Mouse (Mus musculus) lung, postnatal 10 days (tissue): ENCODE measurements around the gene Ptn.

ENCODE experiments used
- DNase-seq: peaks from one replicate; pipeline ENCODE4 v3.0.0; 2021

Ptn gene

DNA sequence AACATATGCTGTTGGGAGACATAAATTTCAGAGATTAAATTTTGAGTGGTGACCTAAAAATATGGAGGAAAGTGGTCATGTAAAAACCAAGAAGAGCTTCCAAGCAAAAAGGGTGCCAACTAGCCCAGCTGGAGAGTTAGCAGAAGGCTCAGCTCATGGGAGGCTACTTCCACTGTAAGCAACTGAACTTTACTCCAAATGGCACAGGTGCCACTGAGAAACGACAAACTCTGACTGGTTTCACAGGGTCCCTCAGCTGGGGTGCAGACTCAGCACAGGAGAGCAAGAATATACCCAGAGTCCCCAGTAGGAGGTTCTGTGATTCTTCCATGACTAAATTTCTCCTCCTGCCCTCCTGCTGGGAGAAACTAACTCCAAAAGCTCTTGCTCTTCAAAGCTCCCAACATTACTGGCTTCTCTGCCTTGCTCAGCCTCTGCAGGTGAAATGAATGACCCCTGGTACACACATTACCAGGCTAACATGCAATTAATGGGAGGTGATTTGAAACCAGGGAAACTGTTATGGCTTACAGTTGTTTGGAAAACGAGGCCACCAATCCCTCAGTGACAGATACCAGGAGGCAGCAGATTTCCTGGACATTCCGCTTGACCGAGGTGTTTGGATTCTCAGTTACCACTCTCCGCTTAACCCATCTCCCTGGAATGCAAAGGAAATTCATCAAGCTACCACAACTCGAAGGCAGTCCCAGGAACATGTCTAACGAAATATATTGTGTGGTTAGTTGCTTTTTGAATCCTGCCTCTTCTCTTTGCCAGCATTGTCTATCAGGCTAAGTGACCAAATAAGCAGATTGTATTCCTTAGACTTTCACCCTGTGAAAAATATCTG is 2.9 kb upstream of the Ptn start:
- DNase-seq: no peak

DNA sequence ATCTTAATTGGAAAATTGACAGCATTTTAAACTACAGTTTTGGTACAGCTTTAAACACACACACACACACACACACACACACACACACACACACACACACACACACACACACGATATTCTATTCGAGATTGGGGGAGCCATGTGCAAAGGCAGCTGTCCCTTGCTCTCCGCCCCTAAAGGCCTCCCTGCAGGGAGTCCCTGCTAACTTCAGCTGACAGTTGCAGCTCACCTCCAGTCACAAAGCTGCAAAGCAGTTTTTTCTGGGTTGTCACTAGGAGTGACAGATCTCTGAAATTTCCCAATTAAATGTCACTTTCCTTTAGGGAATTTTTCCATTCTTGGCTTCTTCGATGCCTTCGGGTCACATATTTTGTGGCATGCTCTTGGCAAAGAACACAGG is 428 bp upstream of the Ptn start:
- DNase-seq: no peak

DNA sequence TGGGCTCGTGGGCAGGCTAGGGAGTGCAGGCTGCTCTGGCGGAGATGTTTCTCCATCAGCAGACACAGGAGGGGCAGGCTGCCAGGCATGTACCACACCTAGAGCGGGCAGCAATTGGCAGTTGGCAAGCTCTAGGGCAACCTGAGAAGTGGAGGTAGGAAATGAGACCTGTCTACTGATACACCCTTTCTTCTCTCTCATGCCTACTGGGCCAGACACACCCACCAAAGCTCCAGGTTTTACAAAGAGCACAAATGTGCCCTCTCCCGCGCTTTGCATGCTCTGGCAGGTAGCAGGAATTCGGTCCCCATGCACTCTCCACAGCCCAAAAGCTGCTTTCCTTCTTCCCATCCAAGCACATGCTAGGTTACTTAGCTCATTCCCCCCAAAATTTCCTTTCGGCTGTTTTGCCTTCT is 701 bp downstream of the Ptn start:
- DNase-seq: no peak

DNA sequence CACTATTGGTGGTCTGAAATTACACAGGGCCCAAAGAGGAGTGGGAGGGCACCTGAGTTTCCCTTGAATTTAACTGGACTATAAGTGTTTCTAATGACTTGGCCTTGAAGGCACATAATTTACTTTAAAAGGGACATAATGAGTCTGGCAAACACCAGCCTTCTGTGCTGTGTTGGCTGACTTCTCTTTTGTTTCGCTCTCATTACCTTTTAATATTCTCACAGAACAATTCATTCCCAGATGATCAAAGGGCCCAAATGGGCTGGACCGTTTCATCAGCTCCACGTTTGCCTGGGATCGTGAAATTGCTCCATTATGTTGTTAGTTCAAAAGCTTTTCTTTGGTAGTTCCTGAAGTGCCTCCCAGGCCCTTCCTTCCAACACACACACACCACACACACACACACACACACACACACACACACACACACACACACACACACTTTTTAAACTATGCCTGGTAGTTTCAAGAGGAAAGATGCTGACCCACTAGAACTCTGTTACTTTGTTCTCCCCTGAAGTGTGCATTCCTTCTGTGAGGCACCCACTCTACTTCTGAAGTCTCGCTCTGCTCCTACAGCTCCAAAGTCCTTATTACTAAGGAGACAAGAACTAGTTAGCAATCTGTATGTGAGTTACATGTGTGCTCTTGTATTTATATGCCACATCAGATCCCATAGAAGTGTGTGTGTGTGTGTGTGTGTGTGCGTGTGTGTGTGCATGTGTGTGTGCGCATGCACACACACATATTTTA is 1.5 kb downstream of the Ptn start:
- DNase-seq: no peak

DNA sequence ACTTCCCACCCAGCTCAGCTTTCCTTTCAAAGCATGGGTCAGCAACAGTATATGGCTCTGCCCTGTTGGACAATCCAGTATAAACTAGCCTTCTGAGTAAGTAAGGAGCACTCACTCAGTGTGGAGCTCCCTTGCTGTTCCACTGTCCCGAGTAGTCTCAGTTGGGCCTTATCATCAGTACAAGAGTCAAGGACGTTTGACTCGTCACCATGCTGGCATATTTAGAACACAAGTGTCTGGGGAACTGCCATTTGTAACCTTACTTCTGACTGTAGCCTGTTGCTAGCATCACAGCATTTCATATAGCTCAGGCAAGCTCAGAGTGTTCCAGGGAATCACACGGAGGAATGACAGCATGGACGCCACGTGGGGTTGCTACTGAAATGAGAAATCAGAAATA is 3.1 kb downstream of the Ptn start:
- no peak for DNase-seq

DNA sequence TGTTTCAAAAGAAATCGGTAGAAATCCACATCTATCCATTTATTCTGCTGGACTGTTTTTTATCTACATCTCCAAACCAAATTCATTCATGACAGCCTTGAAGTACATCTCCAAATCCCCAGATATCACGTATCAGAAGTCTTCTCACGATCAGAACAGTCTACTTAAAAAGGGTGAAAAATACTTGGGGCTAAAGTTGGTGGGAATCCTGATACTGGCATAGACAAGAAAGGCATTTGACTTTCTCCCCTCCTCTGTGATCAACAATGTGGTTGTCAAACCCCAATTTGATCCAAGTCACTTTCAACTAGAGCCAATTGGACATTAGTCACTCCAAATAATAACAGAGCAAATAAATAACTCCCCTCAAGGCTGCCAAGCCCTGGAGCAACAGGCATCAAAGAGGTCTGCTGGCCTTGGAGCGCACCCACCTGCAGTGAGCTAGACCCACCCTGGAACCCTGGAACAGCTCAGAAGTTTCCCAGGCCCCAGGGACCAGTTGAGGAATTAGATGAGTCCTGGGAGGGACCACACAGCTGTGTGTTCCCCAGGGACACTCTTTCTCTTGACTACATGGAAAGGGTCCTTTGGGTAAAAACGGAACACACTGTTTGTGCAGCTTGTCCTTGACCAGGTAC is 9.6 kb downstream of the Ptn start:
- no peak for DNase-seq

DNA sequence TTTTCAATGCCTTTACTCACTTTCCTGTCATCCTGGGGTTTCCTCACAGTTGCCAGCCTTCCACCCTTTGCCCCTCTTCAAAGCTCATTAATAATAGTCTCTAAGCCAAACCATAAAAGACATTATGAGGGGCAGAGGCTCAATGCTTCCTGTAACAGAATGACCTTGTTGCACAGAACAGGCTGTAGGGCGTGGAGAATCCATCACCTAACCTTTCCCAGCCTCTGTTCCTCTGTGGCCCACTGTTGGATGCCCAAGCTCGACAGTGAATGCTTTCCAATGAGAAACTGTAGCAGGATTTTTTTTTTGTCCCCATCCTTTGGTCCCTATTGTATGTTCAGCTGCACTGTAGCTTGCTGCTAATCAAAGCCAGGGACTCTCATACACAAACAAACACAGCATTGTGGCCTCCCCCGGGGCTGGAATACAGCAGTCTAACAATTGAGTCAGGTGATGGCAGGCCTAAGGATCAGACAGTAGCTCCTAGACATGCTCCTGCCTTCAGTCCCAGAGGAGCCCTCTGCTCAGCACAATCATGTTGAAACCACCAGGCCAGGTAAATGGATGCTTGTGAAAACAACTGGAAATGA is 12.9 kb downstream of the Ptn start:
- no peak for DNase-seq

DNA sequence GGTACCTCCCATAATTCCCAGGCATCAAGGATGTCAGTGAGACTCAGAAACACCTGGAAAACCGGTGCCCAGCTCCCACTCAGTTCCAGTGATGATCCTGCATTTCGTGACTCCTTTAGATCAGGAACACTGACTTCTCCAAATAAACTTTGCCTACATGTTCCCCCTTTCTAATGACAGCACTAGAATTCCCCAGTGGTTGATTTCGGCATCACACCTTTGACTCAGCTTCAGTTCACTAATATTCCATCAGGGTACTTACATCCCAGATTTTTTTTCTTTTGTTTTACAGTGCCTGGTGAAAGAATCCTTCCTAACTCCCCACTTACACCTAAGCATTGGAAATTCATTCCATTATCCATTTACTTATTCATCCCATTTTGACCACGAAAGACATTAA is 15.5 kb downstream of the Ptn start:
- DNase-seq: no peak

DNA sequence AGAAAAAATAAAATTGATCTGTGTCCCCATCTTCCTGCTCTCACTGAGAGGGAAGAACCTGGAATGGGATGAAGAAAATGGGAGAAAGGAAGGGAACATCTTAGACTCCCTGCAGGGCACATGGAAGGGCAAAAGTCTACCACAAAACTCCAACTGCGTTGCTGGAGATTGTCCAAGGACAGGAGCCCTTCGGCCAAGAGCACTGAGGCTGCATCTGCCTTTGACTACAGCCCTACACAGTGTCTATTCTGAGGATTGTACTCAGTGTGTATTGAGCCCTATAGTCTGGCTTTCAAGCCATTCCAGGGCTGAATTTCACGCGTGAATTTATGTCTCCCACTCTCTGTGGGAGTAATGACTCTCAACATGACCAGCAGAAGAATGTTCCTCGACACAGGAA is 16.2 kb downstream of the Ptn start:
- no peak for DNase-seq

DNA sequence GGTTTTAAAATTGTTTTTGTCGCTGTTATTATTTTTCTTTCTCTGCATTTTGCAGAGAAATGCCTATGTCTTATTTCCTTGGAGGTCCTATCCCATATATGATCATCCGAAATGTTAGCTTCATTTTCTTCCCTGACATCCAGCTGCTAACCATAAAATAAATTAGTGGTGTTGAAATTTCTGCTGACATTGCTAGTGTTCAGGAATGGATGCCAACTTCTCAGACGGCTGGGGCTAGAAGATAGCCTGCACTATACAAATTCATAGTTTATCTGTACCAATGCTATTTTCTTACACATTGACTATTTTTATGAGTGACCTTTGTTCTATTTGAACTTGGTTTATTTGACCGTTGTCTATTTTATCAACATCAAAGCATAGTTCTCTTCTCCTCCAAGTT is 20.8 kb downstream of the Ptn start:
- DNase-seq: no peak

DNA sequence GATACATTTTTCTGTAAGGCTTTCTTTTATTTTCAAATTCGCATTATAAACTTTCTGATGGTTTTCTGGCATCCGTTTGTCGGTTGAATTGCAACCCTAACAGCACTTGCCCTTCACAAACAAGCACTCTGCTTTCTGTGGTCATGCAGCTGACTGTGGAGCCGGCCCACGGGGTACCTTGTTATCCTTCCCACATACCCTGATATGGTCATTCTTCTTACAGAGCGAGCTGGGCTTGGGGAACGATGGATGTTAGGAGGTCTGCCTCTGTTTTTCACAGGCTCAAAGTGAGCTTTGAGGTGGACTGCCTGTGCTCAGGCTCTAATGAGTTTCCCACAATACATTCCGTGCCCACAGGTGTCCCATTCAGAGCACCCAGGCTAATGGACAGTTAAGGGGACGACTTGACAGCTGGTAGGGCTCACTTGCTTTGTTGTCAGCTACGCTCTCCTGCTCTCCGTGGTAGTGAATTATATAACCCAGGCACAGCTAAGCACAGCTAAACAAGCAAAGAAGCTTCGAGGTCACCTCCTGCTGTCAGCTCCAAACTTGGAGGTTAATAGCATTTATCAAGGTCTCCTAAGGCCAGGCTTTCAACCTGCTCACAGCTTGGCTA is 21.3 kb downstream of the Ptn start:
- DNase-seq: no peak

DNA sequence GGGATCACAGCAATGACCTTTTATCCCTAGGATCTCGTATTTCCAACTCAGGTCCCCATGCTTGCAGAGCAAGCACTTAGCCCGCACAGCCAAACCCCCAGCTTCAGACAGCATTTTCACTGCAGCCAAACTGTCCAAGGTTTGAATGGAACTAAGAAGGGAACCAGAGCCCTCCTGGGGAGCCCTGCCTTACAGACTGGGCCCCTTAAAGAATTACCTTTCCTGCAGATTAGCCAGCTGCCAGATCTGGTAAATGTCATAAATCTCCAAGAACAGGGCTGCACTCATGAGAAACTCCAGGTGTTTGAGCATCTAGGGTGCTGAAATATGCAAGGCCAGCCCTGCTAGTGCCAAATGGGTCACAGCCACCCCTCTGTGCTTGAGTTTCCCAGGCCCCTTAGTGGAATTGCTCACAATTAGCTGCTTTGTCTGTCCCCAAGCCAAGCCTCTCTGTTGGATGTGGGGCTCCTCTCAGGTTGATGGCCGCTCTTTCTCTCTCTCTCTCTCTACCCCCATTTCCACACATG is 25.3 kb downstream of the Ptn start:
- DNase-seq: no peak

DNA sequence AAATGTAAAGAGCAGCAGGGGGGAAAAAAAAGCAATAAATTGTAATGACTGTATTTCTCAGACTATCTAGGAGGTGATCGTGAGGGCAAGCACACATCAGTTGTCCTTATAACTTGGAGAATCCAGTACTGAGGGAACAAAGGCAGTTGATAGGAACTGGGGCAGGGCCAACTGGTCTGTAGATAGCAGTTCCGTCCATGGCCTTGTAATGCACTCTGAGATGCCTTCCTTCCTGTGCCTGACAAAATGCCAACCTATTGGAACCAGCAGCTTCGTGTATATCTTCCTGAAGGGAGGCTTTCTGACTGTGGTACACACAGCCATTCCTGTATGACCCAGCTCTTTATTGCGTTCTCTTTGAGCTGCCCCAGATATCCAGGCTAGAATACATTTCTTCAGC is 27.5 kb downstream of the Ptn start:
- DNase-seq: no peak

DNA sequence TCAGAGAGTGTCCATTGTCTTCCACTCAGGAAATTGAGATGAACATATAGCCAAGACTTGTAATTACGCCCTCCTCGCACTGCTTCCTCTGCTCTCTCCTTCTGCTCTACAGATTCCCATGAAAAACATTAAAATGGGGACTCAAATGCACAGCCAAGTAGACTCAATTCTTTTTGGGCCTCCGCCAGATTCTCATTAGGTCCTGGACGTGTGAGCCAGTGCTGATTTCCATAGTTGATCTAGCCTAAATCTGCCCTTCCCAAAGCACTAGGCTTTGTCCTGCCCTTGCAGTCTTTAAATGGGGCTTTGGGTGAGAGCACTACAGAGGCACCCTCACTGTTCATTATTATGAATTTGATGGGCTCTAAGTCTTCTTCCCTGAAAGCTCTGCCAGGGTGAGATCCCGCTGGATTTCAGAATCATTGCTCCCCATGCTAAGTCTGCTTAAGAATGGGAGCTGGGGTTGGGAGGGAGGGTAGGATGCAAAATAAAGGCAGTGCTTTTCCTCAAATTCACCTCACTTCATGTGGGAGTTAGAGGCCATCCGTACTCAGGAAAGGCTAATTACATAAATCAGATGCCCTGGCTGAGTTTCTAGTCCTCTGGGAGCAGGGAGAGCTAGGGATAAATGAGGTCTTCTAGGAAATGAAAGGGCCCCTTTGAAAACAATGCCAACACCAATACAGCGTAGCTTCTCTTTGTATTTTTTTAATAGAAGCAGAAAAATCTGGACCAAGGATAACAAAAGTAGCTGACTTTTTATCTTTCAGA is 32.3 kb downstream of the Ptn start:
- DNase-seq: no peak

DNA sequence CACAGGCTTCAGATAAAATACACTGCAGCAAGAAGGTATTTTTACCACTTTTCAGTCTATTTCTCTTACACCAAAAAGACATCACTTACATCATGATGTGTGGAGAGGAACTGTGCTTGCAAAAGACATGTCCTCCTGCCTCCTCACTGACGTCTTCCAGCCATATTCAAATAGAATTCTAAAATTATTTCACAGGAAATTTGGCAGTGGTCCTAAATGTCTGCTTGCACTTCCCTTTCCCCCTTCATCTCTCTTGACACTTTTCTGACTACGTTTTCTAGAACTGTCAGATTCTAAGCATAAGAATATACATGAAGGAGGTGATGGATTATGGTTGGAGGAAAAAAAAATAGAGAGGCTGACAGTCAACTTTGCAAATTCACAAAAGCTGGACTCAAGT is 33.0 kb downstream of the Ptn start:
- DNase-seq: no peak

DNA sequence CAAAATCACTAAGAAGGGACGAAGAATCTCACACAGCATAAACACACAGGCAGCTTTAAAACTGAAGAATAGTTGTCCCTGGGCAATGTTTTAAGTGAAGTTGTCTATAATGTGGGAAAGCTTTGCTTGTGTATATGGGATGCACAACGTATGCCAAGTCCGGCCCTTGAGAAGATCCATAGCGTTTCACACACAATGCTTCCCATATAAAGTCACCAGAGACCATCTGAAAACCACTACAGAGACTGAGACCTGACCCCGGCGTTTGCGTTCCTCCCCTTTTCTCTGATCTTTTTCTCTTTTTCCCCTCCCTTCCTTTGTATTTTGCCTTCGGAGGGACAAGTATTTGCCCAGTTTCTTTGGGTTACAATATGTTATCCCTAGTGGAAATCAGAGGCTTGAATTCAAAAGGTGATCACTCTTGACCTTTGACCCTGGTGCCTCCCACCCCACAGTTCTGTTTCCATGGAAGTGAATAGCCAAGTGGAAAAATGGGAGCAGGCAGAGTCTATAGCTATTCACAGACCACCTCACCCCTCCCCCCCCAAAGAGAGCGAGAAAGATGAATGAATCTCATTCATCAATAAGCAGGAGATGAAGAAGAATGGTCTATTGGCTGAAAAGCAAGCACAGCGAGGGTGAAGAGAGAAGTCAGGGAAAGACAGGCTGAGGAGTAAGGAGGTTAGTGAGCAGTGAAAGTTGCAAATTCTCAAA is 34.2 kb downstream of the Ptn start:
- DNase-seq: no peak

DNA sequence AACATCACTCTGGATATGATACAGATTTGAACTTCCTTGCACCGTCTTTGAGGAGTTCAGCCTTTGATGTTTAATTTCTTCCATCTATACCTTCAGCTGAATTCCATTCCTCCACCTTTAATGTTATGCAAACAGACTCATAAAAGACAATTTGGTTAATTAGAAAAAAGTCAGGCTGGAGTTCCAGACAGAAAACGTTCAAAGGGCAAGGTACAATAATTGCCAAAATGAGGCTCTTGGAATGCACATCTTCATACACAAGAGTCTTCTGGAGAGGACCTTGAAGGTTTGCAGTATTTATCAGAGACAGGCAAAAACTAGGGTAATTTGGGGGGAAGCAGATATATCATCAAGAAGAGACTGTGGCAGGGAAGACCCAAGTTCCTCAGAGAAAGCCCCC is 37.5 kb downstream of the Ptn start:
- DNase-seq: no peak

DNA sequence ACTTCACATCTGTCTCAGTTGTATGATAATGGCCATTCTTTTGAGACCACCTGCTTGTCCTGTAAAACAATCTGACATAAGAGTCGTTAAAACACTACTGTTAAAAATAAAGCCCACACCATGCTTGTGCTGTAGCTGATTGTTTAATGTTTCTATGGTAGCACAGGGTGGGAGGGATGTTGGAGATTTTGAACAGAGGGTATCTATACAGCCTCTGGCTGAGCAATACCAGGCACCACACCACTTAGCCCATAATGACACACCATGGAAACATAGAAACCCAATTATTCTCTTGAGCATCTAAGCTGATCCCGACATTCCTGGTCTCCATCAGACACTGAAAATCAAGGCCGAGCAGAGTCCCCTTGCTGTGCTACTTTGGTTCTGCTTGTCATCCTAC is 41.0 kb downstream of the Ptn start:
- no peak for DNase-seq

DNA sequence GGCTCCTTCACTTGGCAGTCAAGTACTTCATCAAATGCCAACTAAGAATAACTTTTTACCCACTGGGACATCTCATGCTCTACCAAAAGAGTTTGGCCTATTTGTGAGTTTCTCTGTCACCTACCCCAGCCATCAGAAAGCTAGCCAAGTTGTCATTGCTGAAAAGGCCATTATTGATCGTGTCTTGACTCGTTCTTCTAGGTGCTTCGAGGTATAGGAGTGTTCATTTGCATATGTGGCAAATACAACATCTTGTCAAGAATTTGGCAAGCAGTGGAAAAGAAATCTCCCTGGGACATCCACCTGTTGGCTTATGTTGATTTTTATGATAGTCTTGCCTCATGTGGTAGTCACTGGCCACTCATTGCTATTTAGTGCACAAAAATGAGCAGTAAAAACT is 43.1 kb downstream of the Ptn start:
- DNase-seq: no peak

DNA sequence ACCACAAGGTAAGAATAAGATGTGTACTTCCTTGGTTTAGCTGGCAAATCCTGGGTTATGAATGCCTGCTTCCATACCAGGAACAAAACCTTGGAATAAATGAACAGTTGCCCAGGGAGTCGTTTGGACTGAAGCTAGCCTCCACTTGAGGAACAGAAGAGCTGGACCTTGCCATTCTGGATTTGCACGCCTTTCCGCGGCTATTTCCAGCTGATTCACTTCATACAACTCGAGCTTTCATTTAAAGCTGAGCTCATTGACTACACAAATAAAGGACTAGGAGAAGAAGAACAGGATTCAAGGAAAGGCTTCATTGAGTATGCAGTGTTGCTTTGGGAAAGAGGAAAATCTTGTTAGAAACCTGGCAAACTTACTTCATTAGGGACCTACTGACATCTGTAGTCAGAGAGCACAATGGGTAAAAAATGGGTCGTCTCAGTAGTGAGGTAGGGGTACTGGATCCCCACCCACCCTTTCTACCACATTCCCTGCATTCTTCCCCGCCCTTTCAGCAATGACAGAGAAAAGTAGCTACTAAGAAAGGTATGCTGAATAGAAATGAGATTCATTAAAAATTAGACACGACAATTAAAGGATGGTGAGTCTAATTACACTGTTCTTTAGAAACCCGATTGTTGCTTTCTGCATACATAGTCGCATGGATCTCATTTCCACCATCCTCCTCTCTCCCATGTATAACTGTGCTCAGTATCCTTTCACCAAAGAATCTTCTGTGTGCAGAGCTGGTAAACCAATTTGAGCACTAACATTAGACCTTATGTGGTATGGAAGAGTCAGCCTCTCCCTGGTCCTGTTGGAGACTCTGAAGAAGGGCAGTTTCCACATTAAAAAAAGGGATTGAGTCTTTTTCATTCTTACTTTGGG is 54.8 kb downstream of the Ptn start:
- no peak for DNase-seq
